Mouse (Mus musculus) embryonic facial prominence, embryonic 13.5 days (tissue): ENCODE measurements at regions not wholly inside any gene's neighbourhood (a gene's known extent, or its start where the extent isn't known, plus 50 kb on each side); places are given as distances from the start of the nearest gene placed in this dataset.

Experiments
- ATAC-seq: fragments of 200-750 bp; cut with Nextera tagmentation; 2 replicates; pipeline ENCODE4 v1.8.0; 2017; ENCODE audit warnings: low read depth; ENCODE audit not compliant: insufficient number of reproducible peaks, insufficient read depth, low FRiP score, low TSS enrichment
- H3K27ac ChIP-seq: fragments of 300-500 bp; sonication (generic); 2 replicates; pipeline ENCODE4 v1.5.1; 2015; ENCODE audit warnings: moderate library complexity, mild to moderate bottlenecking, inconsistent platforms
- H3K27me3 ChIP-seq: fragments of 300-500 bp; sonication (generic); 2 replicates; pipeline ENCODE4 v1.6.1; 2015; ENCODE audit warnings: mild to moderate bottlenecking, inconsistent platforms
- H3K36me3 ChIP-seq: fragments of 300-500 bp; sonication (generic); 2 replicates; pipeline ENCODE4 v1.6.1; 2015; ENCODE audit warnings: mild to moderate bottlenecking, inconsistent platforms
- H3K4me1 ChIP-seq: fragments of 300-500 bp; sonication (generic); 2 replicates; pipeline ENCODE4 v1.6.1; 2015; ENCODE audit warnings: inconsistent platforms
- H3K4me2 ChIP-seq: fragments of 300-500 bp; sonication (generic); 2 replicates; pipeline ENCODE4 v1.6.1; 2015; ENCODE audit warnings: moderate library complexity, mild to moderate bottlenecking, inconsistent platforms
- H3K4me3 ChIP-seq: fragments of 300-500 bp; sonication (generic); 2 replicates; pipeline ENCODE4 v1.5.1; 2015; ENCODE audit warnings: mild to moderate bottlenecking, inconsistent platforms
- H3K9ac ChIP-seq: fragments of 300-500 bp; sonication (generic); 2 replicates; pipeline ENCODE4 v1.6.1; 2015; ENCODE audit warnings: mild to moderate bottlenecking, inconsistent platforms
- H3K9me3 ChIP-seq: fragments of 300-500 bp; sonication (generic); 2 replicates; pipeline ENCODE4 v1.6.1; 2016; ENCODE audit warnings: inconsistent platforms
- WGBS: fragments of 180-500 bp; shearing (Covaris S2); methylation state at CpG from one replicate; pipeline ENCODE4 v1.1.7; 2015; ENCODE audit warnings: mixed read lengths; 5-methylcytosine and 5-hydroxymethylcytosine counted together

DNA sequence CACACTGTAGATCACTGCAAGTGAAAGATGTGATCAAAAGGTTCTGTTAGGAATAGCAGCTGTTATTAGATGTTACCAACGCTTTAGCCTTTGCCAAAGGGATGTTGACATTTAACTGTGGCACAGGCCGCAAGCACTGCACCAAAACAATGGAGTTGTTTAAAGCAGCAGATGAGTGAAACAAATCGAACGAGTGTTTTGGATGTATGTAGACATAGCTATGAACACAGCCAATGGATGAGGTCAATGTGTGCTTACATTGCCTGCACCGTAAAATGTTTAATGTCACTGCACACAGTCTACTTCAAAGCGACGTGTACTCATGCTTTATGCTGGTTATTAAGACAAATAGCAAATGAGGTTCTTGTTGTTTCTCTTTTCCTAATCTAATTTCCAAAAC lies 602.7 kb downstream of the Fat4 start:
- no peak overlapping the region for H3K4me2 ChIP-seq
- no peak for ATAC-seq
- WGBS = 66% methylated on average over 7 of the region's 7 CpGs
- H3K4me3 ChIP-seq = no peak overlapping the region
- no peaks in the 10 kb centered on the region for H3K9me3 ChIP-seq
- no peaks in the 10 kb centered on the region for H3K27me3 ChIP-seq
- no peak overlapping the region for H3K9ac ChIP-seq
- no peaks in the 10 kb centered on the region for H3K4me1 ChIP-seq
- no peak overlapping the region for H3K27ac ChIP-seq
- no peaks in the 10 kb centered on the region for H3K36me3 ChIP-seq

DNA sequence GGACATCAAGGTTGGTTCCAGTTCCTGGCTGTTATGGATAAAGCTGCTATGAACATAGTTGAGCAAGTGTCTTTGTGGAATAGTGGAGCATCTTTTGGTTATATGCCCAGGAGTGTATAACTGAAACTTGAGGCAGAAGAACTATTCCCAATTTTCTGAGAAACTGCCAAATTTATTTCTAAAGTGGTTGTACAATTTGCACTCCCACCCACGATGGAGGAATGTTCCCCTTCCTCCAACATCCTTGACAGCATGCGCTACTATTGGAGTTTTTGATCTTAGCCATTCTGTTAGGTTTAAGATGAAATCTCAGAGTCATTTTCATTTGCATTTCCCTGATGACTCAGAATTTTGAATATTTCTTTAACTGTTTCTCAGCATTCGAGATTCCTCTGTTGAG lies 607.6 kb downstream of the Fat4 start:
- H3K4me1 ChIP-seq = no peaks in the 10 kb centered on the region
- no peak for ATAC-seq
- no peak overlapping the region for H3K9ac ChIP-seq
- no peaks in the 10 kb centered on the region for H3K36me3 ChIP-seq
- no peaks in the 10 kb centered on the region for H3K9me3 ChIP-seq
- no peak overlapping the region for H3K4me2 ChIP-seq
- WGBS = 89% methylated on average over 3 of the region's 3 CpGs
- no peaks in the 10 kb centered on the region for H3K27me3 ChIP-seq
- no peak overlapping the region for H3K4me3 ChIP-seq
- no peak overlapping the region for H3K27ac ChIP-seq

DNA sequence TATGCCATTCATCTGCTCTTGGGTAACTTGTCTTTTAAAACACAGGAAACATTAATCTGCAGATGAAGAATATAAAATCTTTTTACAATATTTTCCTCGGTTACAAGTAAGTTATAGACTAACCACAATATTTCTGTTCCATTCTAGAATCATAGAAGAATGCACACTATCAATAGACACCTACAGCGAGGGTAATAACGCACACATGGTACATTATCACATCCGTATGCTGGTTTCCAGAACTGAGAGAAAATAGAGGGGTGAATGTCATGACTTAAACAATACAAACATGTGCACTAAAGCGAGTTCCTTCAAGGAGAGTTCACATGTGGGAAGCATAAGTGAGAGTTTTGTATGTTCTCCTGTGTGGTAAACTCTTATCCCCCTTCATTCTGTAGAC lies 641.3 kb downstream of the Fat4 start:
- no peak overlapping the region for H3K27ac ChIP-seq
- H3K4me3 ChIP-seq = no peak overlapping the region
- H3K4me2 ChIP-seq = no peak overlapping the region
- H3K9ac ChIP-seq = no peak overlapping the region
- H3K27me3 ChIP-seq = no peaks in the 10 kb centered on the region
- 55% methylated on average over 5 of the region's 5 CpGs for WGBS
- H3K36me3 ChIP-seq = no peaks in the 10 kb centered on the region
- 0 out of 2 replicates have a peak, but pooled peaks cover 6% of the 10 kb centered on the region for H3K4me1 ChIP-seq
- ATAC-seq = no peak
- H3K9me3 ChIP-seq = no peaks in the 10 kb centered on the region

DNA sequence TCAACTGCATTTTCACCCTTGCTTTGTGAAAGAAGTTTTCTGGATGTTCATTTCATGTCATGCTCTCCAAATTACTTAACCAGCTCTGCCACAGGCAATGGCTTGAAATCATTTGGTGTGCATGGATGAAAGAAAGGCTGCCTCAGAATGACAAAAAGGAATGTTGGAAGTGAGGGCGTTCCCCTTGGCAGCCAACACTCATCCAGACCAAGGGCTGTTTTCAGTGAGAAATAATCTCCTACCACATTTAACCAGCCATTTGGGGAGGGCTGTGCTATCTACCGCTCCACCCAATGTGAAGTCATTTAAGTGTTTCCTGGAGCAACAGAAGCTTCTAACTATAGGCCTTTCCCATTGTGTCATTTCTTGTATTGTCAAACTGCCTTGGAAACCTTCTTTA lies 650.8 kb downstream of the Fat4 start:
- Histone ChIP-seq H3K4me1 (no peaks in the 10 kb centered on the region; the same call in 1 of the 2 replicates), H3K9me3 (no peaks in the 10 kb centered on the region), H3K9ac (no peak overlapping the region), H3K27ac (no peak overlapping the region), H3K36me3 (no peaks in the 10 kb centered on the region), H3K4me2 (no peak overlapping the region), H3K27me3 (no peaks in the 10 kb centered on the region), H3K4me3 (no peak overlapping the region)
- WGBS = 49% methylated on average over 2 of the region's 2 CpGs
- no peak for ATAC-seq

DNA sequence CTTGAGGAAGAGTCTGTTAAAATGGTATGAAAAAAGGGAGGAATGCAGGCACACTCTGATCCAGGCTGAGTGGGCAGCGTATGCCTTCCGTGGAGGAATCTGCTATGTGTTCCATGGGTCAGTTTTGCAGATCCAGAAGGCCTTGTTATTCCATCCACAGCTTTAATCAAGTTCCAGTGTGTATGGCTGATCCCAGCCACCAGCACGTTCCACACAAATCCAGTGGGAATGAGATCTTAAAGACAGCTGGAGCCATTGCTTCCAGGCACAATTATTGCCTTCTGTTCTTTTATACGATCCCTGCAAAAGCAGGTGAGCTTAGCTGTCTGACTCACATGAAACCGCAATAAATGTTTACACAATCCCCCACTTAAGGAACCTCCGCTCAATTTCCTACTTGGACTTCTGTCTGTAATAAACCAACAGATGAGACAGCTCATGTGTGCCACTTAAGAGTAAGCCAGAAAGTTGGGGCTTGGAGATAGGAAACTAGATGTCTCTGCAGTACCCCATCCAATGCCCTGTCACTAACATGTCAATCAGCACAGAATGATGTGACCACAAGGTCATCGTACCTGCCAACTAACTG lies 653.9 kb downstream of the Fat4 start:
- no peak for ATAC-seq
- Histone ChIP-seq H3K9ac (no peak overlapping the region), H3K4me3 (no peak overlapping the region), H3K9me3 (no peaks in the 10 kb centered on the region), H3K4me2 (no peak overlapping the region), H3K4me1 (no peaks in the 10 kb centered on the region; the same call in 1 of the 2 replicates), H3K36me3 (no peaks in the 10 kb centered on the region), H3K27me3 (no peaks in the 10 kb centered on the region), H3K27ac (no peak overlapping the region)
- WGBS = 52% methylated on average over 7 of the region's 7 CpGs

DNA sequence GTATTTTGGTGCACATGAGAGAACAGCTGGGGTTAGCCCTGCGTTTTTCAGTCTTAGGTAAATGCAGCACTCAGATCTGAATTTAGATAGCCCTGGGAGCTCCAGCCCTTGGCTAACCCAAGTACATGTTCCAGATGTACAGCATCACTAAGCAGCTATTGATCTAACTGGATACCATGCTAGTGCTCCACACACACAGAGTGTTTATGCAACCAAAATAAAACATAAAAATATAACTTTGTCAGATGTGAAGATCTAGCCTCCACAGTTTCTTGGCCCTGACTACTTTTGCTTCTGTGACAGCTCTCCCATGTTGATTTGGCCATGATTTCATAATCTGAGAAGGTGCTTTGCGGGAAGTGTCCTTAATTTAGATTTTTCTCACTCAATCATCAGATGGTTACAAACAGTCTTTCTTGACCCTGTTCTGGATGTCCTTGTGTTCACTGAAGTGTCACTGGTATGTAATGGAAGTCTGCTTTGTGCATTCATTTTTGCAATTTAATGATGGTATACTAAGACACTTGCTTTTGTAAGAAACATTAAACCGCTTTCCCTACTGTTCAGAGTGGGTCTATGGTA lies 672.8 kb downstream of the Fat4 start:
- Histone ChIP-seq H3K27ac (no peak overlapping the region), H3K36me3 (no peaks in the 10 kb centered on the region), H3K4me1 (peaks cover 9% of the 10 kb centered on the region), H3K27me3 (no peaks in the 10 kb centered on the region), H3K9me3 (no peaks in the 10 kb centered on the region), H3K4me3 (no peak overlapping the region), H3K9ac (no peak overlapping the region), H3K4me2 (no peak overlapping the region)
- WGBS = 79% methylated on average over 3 of the region's 3 CpGs
- ATAC-seq = no peak

DNA sequence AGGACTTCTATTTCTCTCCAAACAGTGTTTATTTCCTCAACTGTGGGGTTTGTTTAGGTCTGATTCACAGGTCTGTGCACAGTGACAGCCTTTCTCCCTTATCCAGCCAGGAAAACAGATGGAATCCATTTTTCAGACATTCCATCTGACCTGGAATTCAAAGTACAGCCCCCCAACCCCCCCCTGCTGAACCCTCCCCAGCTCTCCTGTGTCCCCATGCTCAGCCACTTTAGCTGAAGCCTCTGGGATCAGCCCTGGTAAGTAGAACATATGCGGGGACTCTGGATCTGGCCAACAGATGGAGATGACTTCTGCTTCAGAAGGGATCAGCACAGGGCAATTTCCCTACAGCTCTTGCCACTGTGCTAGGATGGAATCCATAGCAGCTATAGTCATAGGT lies 674.2 kb downstream of the Fat4 start:
- WGBS = 19% methylated on average over 1 of the region's 1 CpGs
- H3K9ac ChIP-seq = no peak overlapping the region
- no peak overlapping the region for H3K27ac ChIP-seq
- no peaks in the 10 kb centered on the region for H3K36me3 ChIP-seq
- H3K4me2 ChIP-seq = no peak overlapping the region
- no peaks in the 10 kb centered on the region for H3K9me3 ChIP-seq
- ATAC-seq = no peak
- H3K27me3 ChIP-seq = no peaks in the 10 kb centered on the region
- peaks cover 9% of the 10 kb centered on the region for H3K4me1 ChIP-seq
- no peak overlapping the region for H3K4me3 ChIP-seq

DNA sequence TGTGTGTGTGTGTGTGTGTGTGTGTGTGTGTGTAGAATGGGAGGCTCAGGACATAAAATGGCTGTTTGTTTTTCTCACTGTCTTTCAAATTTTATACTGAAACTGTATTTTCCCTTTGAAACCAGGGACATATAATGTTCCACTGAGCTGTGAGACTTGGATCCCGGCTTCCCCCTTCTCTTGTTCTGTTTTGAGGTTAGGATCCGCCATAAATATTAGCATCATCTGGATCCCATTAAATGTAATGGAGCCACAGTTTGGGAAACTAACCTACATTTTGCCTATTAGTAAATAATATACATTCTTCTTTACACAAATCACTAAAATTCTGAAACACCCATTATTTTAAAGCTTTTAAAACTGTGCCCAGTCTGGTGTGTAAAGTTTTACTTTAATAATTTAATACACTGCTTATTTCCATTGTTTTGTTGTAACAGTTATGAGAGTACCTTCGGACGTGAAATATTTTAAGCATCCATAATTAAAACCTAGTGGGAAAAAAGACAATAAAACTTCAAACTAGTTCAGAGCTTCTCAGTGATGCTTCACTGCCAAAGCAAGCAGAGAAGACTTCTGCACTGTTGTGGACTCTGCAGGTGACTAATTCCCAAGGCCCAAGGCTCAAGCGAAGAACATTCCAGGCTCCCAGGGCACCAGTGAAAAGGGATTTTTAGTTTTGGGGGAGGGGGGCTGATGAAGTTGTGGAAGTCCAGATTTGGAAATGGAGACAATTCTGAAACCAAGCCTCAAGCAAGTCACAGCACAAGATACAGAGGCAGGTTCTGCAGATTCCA lies 684.9 kb downstream of the Fat4 start:
- peak overlapping the region; percentile 24; the same call in 1 of the 2 replicates for H3K27ac ChIP-seq
- no peak for ATAC-seq
- WGBS = 37% methylated on average over 5 of the region's 5 CpGs

DNA sequence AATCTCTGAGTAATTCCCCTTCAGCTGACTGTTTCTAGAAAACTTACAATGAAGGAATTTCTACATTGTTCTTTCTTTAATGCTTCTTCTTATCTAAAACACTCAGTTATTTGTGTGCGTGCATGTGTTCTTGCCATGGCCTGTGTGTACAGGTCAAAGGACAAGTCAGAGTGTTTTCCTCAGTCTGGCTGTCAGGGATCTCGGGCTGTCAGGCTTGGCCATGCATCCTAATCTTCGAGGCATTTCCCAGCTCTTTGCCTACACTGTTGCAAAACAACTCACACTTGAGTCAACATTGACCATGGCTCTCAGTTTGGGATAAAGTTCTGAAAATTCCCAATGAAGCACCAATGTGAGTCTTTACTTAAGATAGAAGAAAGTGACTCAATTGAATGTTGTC lies 688.5 kb downstream of the Fat4 start:
- peaks cover 14% of the 10 kb centered on the region for H3K4me1 ChIP-seq
- H3K9me3 ChIP-seq = peaks cover 3% of the 10 kb centered on the region; the same call in 1 of the 2 replicates
- no peak overlapping the region for H3K27ac ChIP-seq
- H3K36me3 ChIP-seq = no peaks in the 10 kb centered on the region
- H3K9ac ChIP-seq = no peak overlapping the region
- H3K4me2 ChIP-seq = no peak overlapping the region
- no peaks in the 10 kb centered on the region for H3K27me3 ChIP-seq
- H3K4me3 ChIP-seq = no peak overlapping the region
- no peak for ATAC-seq
- WGBS = 75% methylated on average over 3 of the region's 3 CpGs

More for the DNA sequence above, 684.9 kb downstream of the Fat4 start:
- H3K9ac ChIP-seq = no peak overlapping the region
- peaks cover 14% of the 10 kb centered on the region for H3K4me1 ChIP-seq
- no peaks in the 10 kb centered on the region for H3K27me3 ChIP-seq
- H3K4me3 ChIP-seq = no peak overlapping the region
- peaks cover 3% of the 10 kb centered on the region; the same call in 1 of the 2 replicates for H3K9me3 ChIP-seq
- H3K36me3 ChIP-seq = no peaks in the 10 kb centered on the region
- H3K4me2 ChIP-seq = no peak overlapping the region

DNA sequence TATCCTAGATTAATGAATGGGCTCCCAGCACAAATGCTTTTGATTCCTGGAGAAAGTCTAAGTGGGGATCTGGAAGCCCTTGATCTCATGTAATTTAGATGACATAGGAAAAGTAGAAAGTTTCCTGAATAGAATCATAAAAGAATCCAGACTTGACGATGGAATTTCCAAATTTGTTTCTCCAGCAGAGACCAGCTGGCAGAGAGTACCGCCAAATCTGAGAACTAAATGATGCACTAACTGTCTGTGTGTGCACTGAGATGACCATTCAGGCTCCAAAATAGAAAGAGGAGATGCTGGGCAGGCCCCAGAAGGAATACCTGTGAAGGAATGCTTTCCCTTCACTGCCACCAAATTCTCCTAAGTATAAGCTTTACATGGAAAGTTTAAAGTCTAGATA lies 704.6 kb downstream of the Fat4 start:
- no peaks in the 10 kb centered on the region for H3K36me3 ChIP-seq
- no peak overlapping the region for H3K27ac ChIP-seq
- 42% methylated on average over 2 of the region's 2 CpGs for WGBS
- H3K9me3 ChIP-seq = no peaks in the 10 kb centered on the region
- H3K27me3 ChIP-seq = no peaks in the 10 kb centered on the region
- ATAC-seq = no peak
- peaks cover 5% of the 10 kb centered on the region for H3K4me1 ChIP-seq
- no peak overlapping the region for H3K4me2 ChIP-seq
- no peak overlapping the region for H3K9ac ChIP-seq
- H3K4me3 ChIP-seq = no peak overlapping the region

DNA sequence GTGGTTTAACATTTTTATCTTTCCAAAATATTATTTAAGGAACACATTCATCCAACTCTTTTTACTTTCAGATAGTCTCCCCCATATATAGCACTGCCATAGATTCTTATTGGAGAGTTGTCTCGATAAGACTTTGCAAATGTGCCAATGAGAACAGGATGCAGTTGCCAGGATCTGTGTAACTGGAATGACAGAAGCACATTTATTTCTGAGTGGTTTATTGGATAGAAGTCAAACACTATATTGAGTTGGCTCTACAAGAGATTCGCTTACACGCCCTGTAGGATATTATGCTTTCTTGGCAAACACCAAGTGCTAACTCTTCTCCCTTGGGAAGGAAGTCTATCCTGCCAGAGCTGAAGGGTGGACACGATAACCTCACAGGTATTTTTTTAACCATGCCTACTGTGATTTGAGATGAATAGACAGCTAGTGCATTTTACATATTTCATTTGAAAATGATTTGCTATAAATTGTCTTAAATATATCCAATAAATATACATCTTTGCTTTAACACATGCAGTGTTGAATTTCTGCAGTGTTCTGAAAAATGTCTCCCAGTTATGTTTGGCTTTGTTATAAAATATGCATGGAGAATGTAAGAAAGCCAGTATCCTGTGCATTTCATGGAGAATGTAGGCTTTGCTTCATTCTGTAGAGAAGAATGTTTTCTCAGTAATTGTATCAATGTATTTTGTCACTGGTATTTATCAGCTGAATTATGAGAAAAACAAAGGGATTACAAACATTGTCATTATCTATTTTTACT lies 705.8 kb downstream of the Fat4 start:
- no peaks in the 10 kb centered on the region for H3K27me3 ChIP-seq
- H3K9me3 ChIP-seq = no peaks in the 10 kb centered on the region
- ATAC-seq = no peak
- H3K4me1 ChIP-seq = peaks cover 3% of the 10 kb centered on the region
- no peak overlapping the region for H3K4me2 ChIP-seq
- no peaks in the 10 kb centered on the region for H3K36me3 ChIP-seq
- no peak overlapping the region for H3K4me3 ChIP-seq
- H3K9ac ChIP-seq = no peak overlapping the region
- no peak overlapping the region for H3K27ac ChIP-seq
- 74% methylated on average over 4 of the region's 4 CpGs for WGBS
